8 mouse cellular contexts compared by ENCODE assay signal in the genomic region with DNA sequence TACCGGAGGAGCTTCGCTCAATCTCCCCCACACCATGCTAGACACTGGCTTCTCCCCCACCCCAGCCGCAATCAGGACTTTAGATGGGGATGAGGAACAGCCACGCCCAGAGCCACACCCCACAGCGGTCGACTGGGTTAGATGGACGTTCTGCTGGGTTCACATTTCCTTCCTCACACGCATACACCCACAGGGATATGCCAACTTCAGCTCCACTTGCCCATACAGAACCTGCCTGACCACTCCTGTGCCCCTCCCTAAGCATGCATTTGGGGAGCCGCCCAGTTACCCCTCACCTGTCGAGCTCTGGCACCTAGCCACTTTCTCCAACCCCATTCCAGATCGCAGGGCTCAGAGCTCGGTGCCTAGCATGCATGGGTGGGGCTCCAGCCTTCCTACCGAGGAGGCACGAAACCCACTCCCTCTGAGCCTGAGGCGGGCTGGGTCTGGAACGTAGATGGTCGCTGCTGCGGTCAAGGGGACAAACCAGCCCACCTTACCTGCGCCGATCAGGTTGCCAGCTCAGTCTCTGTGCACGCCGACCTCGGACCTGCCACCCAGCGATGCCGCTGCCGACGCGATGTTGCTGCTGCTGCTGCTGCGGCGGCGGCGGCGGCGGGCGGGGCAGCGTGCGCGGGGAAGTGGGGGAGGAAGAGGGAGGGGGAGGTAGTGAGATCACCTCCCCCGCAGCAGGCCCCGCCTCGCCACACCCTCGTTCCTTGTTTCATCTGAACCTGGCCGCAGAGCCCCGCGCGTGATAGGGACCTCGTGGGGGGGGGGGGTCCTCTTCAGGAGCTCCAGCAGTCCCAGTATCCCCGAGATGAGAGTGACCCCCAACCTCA. TPM values are rescaled to one million over a fixed set of nuclear protein-coding genes. Genes with fewer than 3 reads are reported as not detected.
DNase-seq lines count a peak whose midpoint lies in the region; ATAC-seq and TF ChIP-seq lines count a peak whose summit lies in the region.

No protein-coding gene starts in this region.

- no peak for TF ChIP-seq EP300 in liver, postnatal 0 days (IDR thresholded peaks at IDR 0.05; ENCODE audit: low read depth)

- H3K9ac ChIP-seq in embryonic facial prominence, embryonic 15.5 days = no peak overlapping the region
- no peak overlapping the region for H3K9ac ChIP-seq in intestine, embryonic 14.5 days (ENCODE audit: low read length)
- H3K9ac ChIP-seq in liver, postnatal 0 days (replicated peaks) = no peak overlapping the region; the same call in 1 of the 2 replicates
- H3K9ac ChIP-seq in neural tube, embryonic 11.5 days (ENCODE audit: low read length) = peak overlapping the region; percentile 55

- TF ChIP-seq CTCF in layer of hippocampus, adult 2 months (conservative IDR thresholded peaks at IDR 0.05) = no peak
- no peak for TF ChIP-seq CTCF in liver, postnatal 0 days (IDR thresholded peaks at IDR 0.05; ENCODE audit: low read depth)

- H3K27me3 ChIP-seq in embryonic facial prominence, embryonic 15.5 days = peaks cover 14% of the 10 kb centered on the region
- H3K27me3 ChIP-seq in intestine, embryonic 14.5 days (replicated peaks; ENCODE audit: control insufficient read depth, insufficient read depth, low read length) = peaks cover 19% of the 10 kb centered on the region
- H3K27me3 ChIP-seq in liver, postnatal 0 days (ENCODE audit: insufficient read depth, low read length) = peaks cover 25% of the 10 kb centered on the region
- no peaks in the 10 kb centered on the region for H3K27me3 ChIP-seq in neural tube, embryonic 11.5 days (ENCODE audit: control insufficient read depth, insufficient read depth, low read length)

- peak; percentile 72 for ATAC-seq in embryonic facial prominence, embryonic 15.5 days (ENCODE audit: insufficient number of reproducible peaks, low FRiP score, low TSS enrichment, low read depth)
- ATAC-seq in intestine, embryonic 14.5 days (replicated peaks; ENCODE audit: low FRiP score, low TSS enrichment, low read depth) = 0 out of 2 replicates have a peak, but pooled peaks have one; percentile 27
- ATAC-seq in liver, postnatal 0 days = no peak
- peak; percentile 27 for ATAC-seq in neural tube, embryonic 11.5 days (ENCODE audit: insufficient read depth, low FRiP score, low TSS enrichment)

- H3K36me3 ChIP-seq in embryonic facial prominence, embryonic 15.5 days = no peaks in the 10 kb centered on the region
- H3K36me3 ChIP-seq in intestine, embryonic 14.5 days (ENCODE audit: control insufficient read depth, insufficient read depth, low read length) = no peaks in the 10 kb centered on the region
- no peaks in the 10 kb centered on the region for H3K36me3 ChIP-seq in liver, postnatal 0 days (replicated peaks; ENCODE audit: insufficient read depth, low read length)
- no peaks in the 10 kb centered on the region for H3K36me3 ChIP-seq in neural tube, embryonic 11.5 days (ENCODE audit: control insufficient read depth, insufficient read depth, low read length)

- WGBS in embryonic facial prominence, embryonic 15.5 days = 16% methylated on average over 29 of the region's 48 CpGs
- WGBS in intestine, embryonic 14.5 days = 13% methylated on average over 38 of the region's 48 CpGs
- WGBS in liver, postnatal 0 days (ENCODE audit: insufficient replicate concordance) = 11% methylated on average over 33 of the region's 48 CpGs
- 15% methylated on average over 31 of the region's 48 CpGs for WGBS in neural tube, embryonic 11.5 days

- no peaks in the 10 kb centered on the region for H3K9me3 ChIP-seq in embryonic facial prominence, embryonic 15.5 days (replicated peaks)
- no peaks in the 10 kb centered on the region for H3K9me3 ChIP-seq in intestine, embryonic 14.5 days (ENCODE audit: control insufficient read depth, low read length)
- H3K9me3 ChIP-seq in liver, postnatal 0 days (ENCODE audit: low read length) = no peaks in the 10 kb centered on the region
- no peaks in the 10 kb centered on the region for H3K9me3 ChIP-seq in neural tube, embryonic 11.5 days (ENCODE audit: control insufficient read depth, low read length)

- H3K4me3 ChIP-seq in layer of hippocampus, adult 2 months = peak overlapping the region; percentile 61
- H3K4me3 ChIP-seq in embryonic facial prominence, embryonic 15.5 days (replicated peaks) = peak overlapping the region; percentile 44
- H3K4me3 ChIP-seq in intestine, embryonic 14.5 days (ENCODE audit: low read depth, low read length) = peak overlapping the region; percentile 34
- peak overlapping the region; percentile 27 for H3K4me3 ChIP-seq in liver, postnatal 0 days (ENCODE audit: low read depth, low read length)
- H3K4me3 ChIP-seq in neural tube, embryonic 11.5 days (ENCODE audit: low read depth, low read length) = peak overlapping the region; percentile 45

- peak overlapping the region; percentile 70 for H3K27ac ChIP-seq in layer of hippocampus, adult 2 months
- H3K27ac ChIP-seq in embryonic facial prominence, embryonic 15.5 days (replicated peaks) = no peak overlapping the region
- H3K27ac ChIP-seq in intestine, embryonic 14.5 days (ENCODE audit: low read depth) = no peak overlapping the region
- no peak overlapping the region for H3K27ac ChIP-seq in liver, postnatal 0 days (ENCODE audit: low read depth)
- 0 out of 2 replicates have a peak overlapping the region, but pooled peaks have one; percentile 27 for H3K27ac ChIP-seq in neural tube, embryonic 11.5 days (ENCODE audit: low read depth, low read length)

- H3K4me2 ChIP-seq in embryonic facial prominence, embryonic 15.5 days (replicated peaks) = peak overlapping the region; percentile 68
- H3K4me2 ChIP-seq in intestine, embryonic 14.5 days (ENCODE audit: low read length) = peak overlapping the region; percentile 56
- peak overlapping the region; percentile 59 for H3K4me2 ChIP-seq in liver, postnatal 0 days (ENCODE audit: low read depth, low read length)
- peak overlapping the region; percentile 53 for H3K4me2 ChIP-seq in neural tube, embryonic 11.5 days (ENCODE audit: low read depth)

- H3K4me1 ChIP-seq in embryonic facial prominence, embryonic 15.5 days = peaks cover 6% of the 10 kb centered on the region; the same call in 1 of the 2 replicates
- H3K4me1 ChIP-seq in intestine, embryonic 14.5 days (replicated peaks; ENCODE audit: control insufficient read depth, insufficient read depth, low read length) = no peaks in the 10 kb centered on the region
- no peaks in the 10 kb centered on the region for H3K4me1 ChIP-seq in liver, postnatal 0 days (ENCODE audit: insufficient read depth)
- H3K4me1 ChIP-seq in neural tube, embryonic 11.5 days (ENCODE audit: control insufficient read depth, insufficient read depth, low read length) = no peaks in the 10 kb centered on the region

- DNase-seq in layer of hippocampus, adult 2 months (ENCODE audit: low spot score in 2 of 2) = no peak
- no peak for DNase-seq in layer of hippocampus, postnatal 14 days (ENCODE audit: low spot score in 2 of 2)
- peak; percentile 35 for DNase-seq in adrenal gland, postnatal 25 days
- peak; percentile 55 for DNase-seq in intestine, embryonic 14.5 days (ENCODE audit: low spot score)
- DNase-seq in liver, postnatal 0 days = peak; percentile 32
- peak; percentile 58 for DNase-seq in neural tube, embryonic 11.5 days (ENCODE audit: low spot score)
- peak; percentile 55 for DNase-seq in urinary bladder, postnatal 25 days (ENCODE audit: low spot score)

RNA-seq across cellular contexts. Expression of a gene that starts 11.5 kb away (rescaled TPM):
- not detected for total RNA-seq in layer of hippocampus, adult 2 months (2021)
- not detected for total RNA-seq in layer of hippocampus, postnatal 14 days (2021)
- total RNA-seq in adrenal gland, postnatal 25 days (2021) = not detected in 2 replicates
- 0.11 and 0.16 TPM in 2 replicates for polyA plus RNA-seq in embryonic facial prominence, embryonic 15.5 days (2015; fragmentation: Nextera tagmentation; extraction: Ambion mirVana)
- 0.12 TPM in 1 of 2 replicates, not detected in the other for polyA plus RNA-seq in intestine, embryonic 14.5 days (2014; fragmentation: Nextera tagmentation; extraction: Ambion mirVana)
- polyA plus RNA-seq in liver, postnatal 0 days (2015; fragmentation: Nextera tagmentation; extraction: Ambion mirVana) = 0.08 and 0.09 TPM in 2 replicates
- polyA plus RNA-seq in neural tube, embryonic 11.5 days (2014; fragmentation: Nextera tagmentation; extraction: Ambion mirVana) = 0.14 TPM in 1 of 2 replicates, not detected in the other

RNA-seq across cellular contexts. Expression of a gene that starts 15.5 kb away (rescaled TPM):
- total RNA-seq in layer of hippocampus, adult 2 months (2021) = 100 to 1,000 TPM; 118 to 139 TPM
- 100 to 1,000 TPM; 213 to 217 TPM for total RNA-seq in layer of hippocampus, postnatal 14 days (2021)
- 13.5 and 15.2 TPM in 2 replicates for total RNA-seq in adrenal gland, postnatal 25 days (2021)
- polyA plus RNA-seq in embryonic facial prominence, embryonic 15.5 days (2015; fragmentation: Nextera tagmentation; extraction: Ambion mirVana) = 4.4 and 7.2 TPM in 2 replicates
- polyA plus RNA-seq in intestine, embryonic 14.5 days (2014; fragmentation: Nextera tagmentation; extraction: Ambion mirVana) = 15.1 and 18.0 TPM in 2 replicates
- 0.06 and 0.12 TPM in 2 replicates for polyA plus RNA-seq in liver, postnatal 0 days (2015; fragmentation: Nextera tagmentation; extraction: Ambion mirVana)
- polyA plus RNA-seq in neural tube, embryonic 11.5 days (2014; fragmentation: Nextera tagmentation; extraction: Ambion mirVana) = 42.1 and 55.1 TPM in 2 replicates

RNA-seq across cellular contexts. Expression of a gene that starts 41.3 kb away (rescaled TPM):
- total RNA-seq in layer of hippocampus, adult 2 months (2021) = 1 to 10 TPM; 5.3 to 7.2 TPM
- 1 to 10 TPM; 4.1 to 5.0 TPM for total RNA-seq in layer of hippocampus, postnatal 14 days (2021)
- total RNA-seq in adrenal gland, postnatal 25 days (2021) = 3.3 and 4.9 TPM in 2 replicates
- 4.1 and 5.1 TPM in 2 replicates for polyA plus RNA-seq in embryonic facial prominence, embryonic 15.5 days (2015; fragmentation: Nextera tagmentation; extraction: Ambion mirVana)
- 4.1 and 4.3 TPM in 2 replicates for polyA plus RNA-seq in intestine, embryonic 14.5 days (2014; fragmentation: Nextera tagmentation; extraction: Ambion mirVana)
- polyA plus RNA-seq in liver, postnatal 0 days (2015; fragmentation: Nextera tagmentation; extraction: Ambion mirVana) = 5.1 and 5.2 TPM in 2 replicates
- polyA plus RNA-seq in neural tube, embryonic 11.5 days (2014; fragmentation: Nextera tagmentation; extraction: Ambion mirVana) = 2.1 and 2.5 TPM in 2 replicates

RNA-seq across cellular contexts. Expression of a gene that starts 41.3 kb away (rescaled TPM):
- 10 to 100 TPM; 68.0 to 72.0 TPM for total RNA-seq in layer of hippocampus, adult 2 months (2021)
- total RNA-seq in layer of hippocampus, postnatal 14 days (2021) = 10 to 100 TPM; 62.8 to 70.1 TPM
- total RNA-seq in adrenal gland, postnatal 25 days (2021) = 75.2 and 84.9 TPM in 2 replicates
- 115 and 120 TPM in 2 replicates for polyA plus RNA-seq in embryonic facial prominence, embryonic 15.5 days (2015; fragmentation: Nextera tagmentation; extraction: Ambion mirVana)
- polyA plus RNA-seq in intestine, embryonic 14.5 days (2014; fragmentation: Nextera tagmentation; extraction: Ambion mirVana) = 155 and 169 TPM in 2 replicates
- polyA plus RNA-seq in liver, postnatal 0 days (2015; fragmentation: Nextera tagmentation; extraction: Ambion mirVana) = 48.9 and 51.8 TPM in 2 replicates
- polyA plus RNA-seq in neural tube, embryonic 11.5 days (2014; fragmentation: Nextera tagmentation; extraction: Ambion mirVana) = 133 and 144 TPM in 2 replicates

RNA-seq across cellular contexts. Expression of a gene that starts 50.2 kb away (rescaled TPM):
- 1 to 10 TPM; 4.5 to 6.2 TPM for total RNA-seq in layer of hippocampus, adult 2 months (2021)
- total RNA-seq in layer of hippocampus, postnatal 14 days (2021) = 1 to 10 TPM; 5.5 to 6.3 TPM
- 11.2 and 13.9 TPM in 2 replicates for total RNA-seq in adrenal gland, postnatal 25 days (2021)
- 33.1 and 42.3 TPM in 2 replicates for polyA plus RNA-seq in embryonic facial prominence, embryonic 15.5 days (2015; fragmentation: Nextera tagmentation; extraction: Ambion mirVana)
- 59.3 and 63.8 TPM in 2 replicates for polyA plus RNA-seq in intestine, embryonic 14.5 days (2014; fragmentation: Nextera tagmentation; extraction: Ambion mirVana)
- polyA plus RNA-seq in liver, postnatal 0 days (2015; fragmentation: Nextera tagmentation; extraction: Ambion mirVana) = 22.3 and 22.6 TPM in 2 replicates
- polyA plus RNA-seq in neural tube, embryonic 11.5 days (2014; fragmentation: Nextera tagmentation; extraction: Ambion mirVana) = 16.3 and 19.0 TPM in 2 replicates

Comparison
In these comparisons a context has a peak if more than half of its experiments do, and no peak if none do; other contexts are left out.
1. DNase-seq: peak in adrenal gland, postnatal 25 days (single experiment), intestine, embryonic 14.5 days (single experiment), liver, postnatal 0 days (single experiment), neural tube, embryonic 11.5 days (single experiment) and urinary bladder, postnatal 25 days (single experiment); none in layer of hippocampus, adult 2 months (0 of 2) and layer of hippocampus, postnatal 14 days (0 of 2).
2. H3K27ac ChIP-seq: peak in layer of hippocampus, adult 2 months (single experiment) and neural tube, embryonic 11.5 days (single experiment); none in embryonic facial prominence, embryonic 15.5 days (single experiment), intestine, embryonic 14.5 days (single experiment) and liver, postnatal 0 days (single experiment).
3. Peak in every context shown above with its lines, with median percentiles within 50 percentile points of each other: H3K4me3 ChIP-seq and H3K4me2 ChIP-seq.